ENCODE assay signal across 8 mouse cellular contexts in the genomic region with DNA sequence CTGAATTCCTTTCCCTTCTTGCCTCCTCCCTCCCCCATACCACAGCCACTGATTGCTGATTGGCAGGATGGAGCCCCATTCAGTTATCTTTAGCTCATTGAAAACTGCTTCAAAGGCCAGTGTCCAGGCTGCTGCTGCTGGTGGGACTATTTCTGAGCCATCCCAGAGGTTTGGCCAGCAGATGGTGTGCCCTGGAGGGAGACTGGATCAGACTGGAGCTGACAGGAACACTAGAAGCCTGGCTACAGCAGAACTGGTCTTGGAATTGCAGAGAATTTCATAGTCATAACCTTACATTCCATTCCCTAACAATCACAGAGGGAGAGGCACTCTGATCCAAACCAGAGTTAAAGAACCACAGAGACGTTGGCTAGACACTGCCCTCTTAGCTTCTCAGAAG.
DNase-seq lines count a peak whose midpoint lies in the region; ATAC-seq lines count a peak whose summit lies in the region.

No protein-coding gene starts in this region.

- no peaks in the 10 kb centered on the region for H3K4me1 ChIP-seq in intestine, embryonic 15.5 days (replicated peaks)
- H3K4me1 ChIP-seq in liver, embryonic 11.5 days (replicated peaks; ENCODE audit: control insufficient read depth, insufficient read depth, low read length), result peaks cover 3% of the 10 kb centered on the region

- H3K27ac ChIP-seq in intestine, embryonic 15.5 days, result no peak overlapping the region
- H3K27ac ChIP-seq in liver, embryonic 11.5 days (ENCODE audit: low read depth, low read length), result no peak overlapping the region

- no peaks in the 10 kb centered on the region for H3K36me3 ChIP-seq in intestine, embryonic 15.5 days
- no peaks in the 10 kb centered on the region for H3K36me3 ChIP-seq in liver, embryonic 11.5 days (ENCODE audit: control insufficient read depth, insufficient read depth, low read length)

- no peak overlapping the region for H3K9ac ChIP-seq in intestine, embryonic 15.5 days
- H3K9ac ChIP-seq in liver, embryonic 11.5 days (ENCODE audit: low read depth, low read length), result no peak overlapping the region

- H3K9me3 ChIP-seq in intestine, embryonic 15.5 days, result no peaks in the 10 kb centered on the region
- H3K9me3 ChIP-seq in liver, embryonic 11.5 days (ENCODE audit: control insufficient read depth, low read length), result no peaks in the 10 kb centered on the region

- no peak overlapping the region for H3K4me2 ChIP-seq in intestine, embryonic 15.5 days (replicated peaks)
- H3K4me2 ChIP-seq in liver, embryonic 11.5 days, result no peak overlapping the region

- H3K4me3 ChIP-seq in intestine, embryonic 15.5 days (replicated peaks), result no peak overlapping the region
- no peak overlapping the region for H3K4me3 ChIP-seq in liver, embryonic 11.5 days (ENCODE audit: low read depth, low read length)

- DNase-seq in Muller cell, postnatal 12 days (ENCODE audit: inconsistent ontology term), result peak; percentile 84
- peak; percentile 51 for DNase-seq in embryo, embryonic 10.5 days (ENCODE audit: low spot score)
- no peak for DNase-seq in liver, embryonic 11.5 days (ENCODE audit: low spot score)
- DNase-seq in left cerebral cortex, postnatal 36 days (ENCODE audit: low spot score in 2 of 2), result no peak
- DNase-seq in ovary, postnatal 36 days (ENCODE audit: low spot score), result no peak
- no peak for DNase-seq in urinary bladder, postnatal 10 days (ENCODE audit: low spot score)
- DNase-seq in cerebellum, adult 18-20 months, result no peak

- 17% methylated on average over 1 of the region's 1 CpGs for WGBS in intestine, embryonic 15.5 days
- 39% methylated on average over 1 of the region's 1 CpGs for WGBS in liver, embryonic 11.5 days

- no peaks in the 10 kb centered on the region for H3K27me3 ChIP-seq in intestine, embryonic 15.5 days (replicated peaks)
- H3K27me3 ChIP-seq in liver, embryonic 11.5 days (replicated peaks; ENCODE audit: control insufficient read depth, insufficient read depth, low read length), result no peaks in the 10 kb centered on the region

- peak; percentile 55 for ATAC-seq in intestine, embryonic 15.5 days
- ATAC-seq in liver, embryonic 11.5 days (replicated peaks; ENCODE audit: low FRiP score), result peak; percentile 45; the same call in 1 of the 2 replicates

- intact Hi-C loops in left cerebral cortex, postnatal 36 days (cut with DNase I), result no loop called here

Comparison
In these comparisons a context has a peak if more than half of its experiments do, and no peak if none do; other contexts are left out.
1. DNase-seq: peak in Muller cell, postnatal 12 days (single experiment) and embryo, embryonic 10.5 days (single experiment); none in liver, embryonic 11.5 days (single experiment), left cerebral cortex, postnatal 36 days (0 of 2), ovary, postnatal 36 days (single experiment), urinary bladder, postnatal 10 days (single experiment) and cerebellum, adult 18-20 months (0 of 2).